ENCODE assay signal across 15 mouse cellular contexts in the genomic region with DNA sequence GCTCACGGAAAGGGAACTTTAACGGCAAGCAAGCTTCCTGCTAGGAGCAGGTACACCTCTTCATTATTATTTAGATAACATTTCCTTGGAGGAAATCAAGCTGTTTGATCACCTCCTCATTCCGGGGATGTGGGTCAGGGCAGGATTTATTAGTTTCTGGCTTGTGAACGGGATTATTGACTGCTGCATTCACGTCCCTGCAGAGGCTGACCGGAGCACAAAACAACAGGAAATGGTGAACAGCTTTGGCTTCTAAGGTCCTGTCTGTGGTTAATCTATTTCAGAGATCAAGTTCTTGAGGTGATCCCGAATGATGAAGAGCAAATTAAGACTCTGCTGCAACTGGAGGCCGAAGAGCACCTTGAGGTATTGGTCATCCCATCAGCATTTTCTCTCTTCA. TPM values are rescaled to one million over a fixed set of nuclear protein-coding genes. Genes with fewer than 3 reads are reported as not detected.
DNase-seq lines count a peak whose midpoint lies in the region; ATAC-seq and TF ChIP-seq lines count a peak whose summit lies in the region.
"Had no signal": no experiment of that assay in that cellular context is flagged by ENCODE, and none has a peak within 500 bp of the region (broad histone marks: within the 10 kb centered on the region; RNA-seq: fewer than 3 reads in every experiment).

No protein-coding gene starts in this region.

- no peaks in the 10 kb centered on the region for H3K27me3 ChIP-seq in forebrain, embryonic 12.5 days
- H3K27me3 ChIP-seq in forebrain, embryonic 16.5 days (replicated peaks; ENCODE audit: control insufficient read depth, insufficient read depth, low read length): no peaks in the 10 kb centered on the region
- no peaks in the 10 kb centered on the region for H3K27me3 ChIP-seq in kidney, postnatal 0 days (ENCODE audit: insufficient read depth, low read length)
- H3K27me3 ChIP-seq in embryonic facial prominence, embryonic 12.5 days: no peaks in the 10 kb centered on the region
- H3K27me3 ChIP-seq in limb, embryonic 14.5 days (ENCODE audit: control insufficient read depth, insufficient read depth, low read length): no peaks in the 10 kb centered on the region
- H3K27me3 ChIP-seq: hindbrain, embryonic 15.5 days had no signal

- H3K9me3 ChIP-seq in forebrain, embryonic 12.5 days: no peaks in the 10 kb centered on the region
- no peaks in the 10 kb centered on the region for H3K9me3 ChIP-seq in forebrain, embryonic 16.5 days (ENCODE audit: control insufficient read depth, low read length)
- no peaks in the 10 kb centered on the region for H3K9me3 ChIP-seq in kidney, postnatal 0 days (replicated peaks; ENCODE audit: low read length)
- no peaks in the 10 kb centered on the region for H3K9me3 ChIP-seq in embryonic facial prominence, embryonic 12.5 days
- no peaks in the 10 kb centered on the region for H3K9me3 ChIP-seq in limb, embryonic 14.5 days (ENCODE audit: control insufficient read depth, low read length)
- H3K9me3 ChIP-seq: hindbrain, embryonic 15.5 days had no signal

- 0 out of 2 replicates have a peak overlapping the region, but pooled peaks have one; percentile 19 for H3K4me2 ChIP-seq in forebrain, embryonic 12.5 days
- H3K4me2 ChIP-seq in forebrain, embryonic 16.5 days (ENCODE audit: low read length): no peak overlapping the region
- H3K4me2 ChIP-seq in kidney, postnatal 0 days (ENCODE audit: low read length): peak overlapping the region; percentile 31; the same call in 1 of the 2 replicates
- H3K4me2 ChIP-seq in embryonic facial prominence, embryonic 12.5 days (replicated peaks): no peak overlapping the region
- H3K4me2 ChIP-seq in limb, embryonic 14.5 days (replicated peaks; ENCODE audit: low read depth, low read length, severe bottlenecking): peak overlapping the region; percentile 16
- H3K4me2 ChIP-seq: hindbrain, embryonic 15.5 days had no signal

- 27% methylated on average over 8 of the region's 8 CpGs for WGBS in forebrain, embryonic 12.5 days
- WGBS in forebrain, embryonic 16.5 days: 36% methylated on average over 8 of the region's 8 CpGs
- WGBS in kidney, postnatal 0 days: 16% methylated on average over 8 of the region's 8 CpGs
- 19% methylated on average over 8 of the region's 8 CpGs for WGBS in embryonic facial prominence, embryonic 12.5 days
- WGBS in limb, embryonic 14.5 days: 8% methylated on average over 8 of the region's 8 CpGs

- H3K4me3 ChIP-seq in forebrain, embryonic 12.5 days (replicated peaks): no peak overlapping the region
- no peak overlapping the region for H3K4me3 ChIP-seq in forebrain, embryonic 16.5 days (replicated peaks; ENCODE audit: low read length)
- H3K4me3 ChIP-seq in kidney, postnatal 0 days (replicated peaks; ENCODE audit: low read depth, low read length): no peak overlapping the region
- H3K4me3 ChIP-seq in embryonic facial prominence, embryonic 12.5 days: no peak overlapping the region
- no peak overlapping the region for H3K4me3 ChIP-seq in limb, embryonic 14.5 days (replicated peaks; ENCODE audit: low read length)
- H3K4me3 ChIP-seq: hindbrain, embryonic 15.5 days had no signal

- no peak for DNase-seq in kidney, postnatal 0 days (ENCODE audit: low spot score)
- DNase-seq in kidney, postnatal 14 days: no peak
- DNase-seq in limb, embryonic 14.5 days (ENCODE audit: low spot score): no peak
- no peak for DNase-seq in cerebellum, adult 8-10 months
- DNase-seq in cerebellum, postnatal 4 days (ENCODE audit: low spot score in 2 of 2): no peak
- DNase-seq: adrenal gland, adult 2 months; cerebellum, postnatal 10 days; gastrocnemius, postnatal 14 days; spleen, adult 18-20 months had no signal

- H3K36me3 ChIP-seq in forebrain, embryonic 12.5 days (replicated peaks): no peaks in the 10 kb centered on the region
- H3K36me3 ChIP-seq in forebrain, embryonic 16.5 days (ENCODE audit: control insufficient read depth, insufficient read depth): no peaks in the 10 kb centered on the region
- H3K36me3 ChIP-seq in kidney, postnatal 0 days (ENCODE audit: insufficient read depth, low read length): no peaks in the 10 kb centered on the region
- no peaks in the 10 kb centered on the region for H3K36me3 ChIP-seq in embryonic facial prominence, embryonic 12.5 days
- no peaks in the 10 kb centered on the region for H3K36me3 ChIP-seq in limb, embryonic 14.5 days (ENCODE audit: control insufficient read depth, insufficient read depth, low read length)
- H3K36me3 ChIP-seq: hindbrain, embryonic 15.5 days had no signal

- no peak for TF ChIP-seq CTCF in kidney, postnatal 0 days (IDR thresholded peaks at IDR 0.05; ENCODE audit: low read depth)

- H3K4me1 ChIP-seq in forebrain, embryonic 12.5 days: peaks cover 50% of the 10 kb centered on the region
- H3K4me1 ChIP-seq in forebrain, embryonic 16.5 days (replicated peaks; ENCODE audit: control insufficient read depth, insufficient read depth, low read length): peaks cover 25% of the 10 kb centered on the region
- peaks cover 15% of the 10 kb centered on the region for H3K4me1 ChIP-seq in kidney, postnatal 0 days (replicated peaks; ENCODE audit: insufficient read depth, low read length)
- peaks cover 65% of the 10 kb centered on the region for H3K4me1 ChIP-seq in embryonic facial prominence, embryonic 12.5 days
- peaks cover 59% of the 10 kb centered on the region for H3K4me1 ChIP-seq in limb, embryonic 14.5 days (ENCODE audit: control insufficient read depth, insufficient read depth, low read length)

- no peak for TF ChIP-seq POLR2A in limb, embryonic 14.5 days (IDR thresholded peaks at IDR 0.05; ENCODE audit: borderline replicate concordance, extremely low read depth, insufficient read depth, insufficient read length)

- no peak overlapping the region for H3K9ac ChIP-seq in forebrain, embryonic 12.5 days
- no peak overlapping the region for H3K9ac ChIP-seq in forebrain, embryonic 16.5 days (replicated peaks; ENCODE audit: low read depth, low read length)
- H3K9ac ChIP-seq in kidney, postnatal 0 days (ENCODE audit: low read depth, low read length): no peak overlapping the region
- no peak overlapping the region for H3K9ac ChIP-seq in embryonic facial prominence, embryonic 12.5 days
- H3K9ac ChIP-seq in limb, embryonic 14.5 days (ENCODE audit: low read depth, low read length, severe bottlenecking): no peak overlapping the region
- H3K9ac ChIP-seq: hindbrain, embryonic 15.5 days had no signal

- H3K27ac ChIP-seq in forebrain, embryonic 12.5 days: 0 out of 2 replicates have a peak overlapping the region, but pooled peaks have one; percentile 8
- no peak overlapping the region for H3K27ac ChIP-seq in forebrain, embryonic 16.5 days (ENCODE audit: low read length)
- H3K27ac ChIP-seq in kidney, postnatal 0 days: no peak overlapping the region; the same call in 1 of the 2 replicates
- H3K27ac ChIP-seq in embryonic facial prominence, embryonic 12.5 days: peak overlapping the region; percentile 67; the same call in 1 of the 2 replicates
- peak overlapping the region; percentile 73 for H3K27ac ChIP-seq in limb, embryonic 14.5 days (replicated peaks; ENCODE audit: low read depth, low read length)
- H3K27ac ChIP-seq: hindbrain, embryonic 15.5 days had no signal

- ATAC-seq in forebrain, embryonic 12.5 days (ENCODE audit: low FRiP score): no peak
- no peak for ATAC-seq in forebrain, embryonic 16.5 days
- ATAC-seq in kidney, postnatal 0 days (replicated peaks; ENCODE audit: low FRiP score, low read depth): no peak
- ATAC-seq in embryonic facial prominence, embryonic 12.5 days (ENCODE audit: insufficient number of reproducible peaks, insufficient read depth, low FRiP score, low TSS enrichment): no peak
- no peak for ATAC-seq in limb, embryonic 14.5 days (ENCODE audit: low FRiP score, low read depth)

RNA-seq across cellular contexts. Expression of a gene that starts 2.5 kb away (rescaled TPM):
- 4.6 and 7.0 TPM in 2 replicates for polyA plus RNA-seq in forebrain, embryonic 12.5 days (2016; fragmentation: Nextera tagmentation; extraction: Ambion mirVana)
- 2.4 and 5.1 TPM in 2 replicates for polyA plus RNA-seq in forebrain, embryonic 16.5 days (2015; fragmentation: Nextera tagmentation; extraction: Ambion mirVana)
- polyA plus RNA-seq in kidney, postnatal 0 days (2015; fragmentation: Nextera tagmentation; extraction: Ambion mirVana): 11.5 and 12.4 TPM in 2 replicates
- 4.2 and 7.6 TPM in 2 replicates for polyA plus RNA-seq in embryonic facial prominence, embryonic 12.5 days (2016; fragmentation: Nextera tagmentation; extraction: Ambion mirVana)
- polyA plus RNA-seq in limb, embryonic 14.5 days (2012; rRNA removed): 5.2 and 6.6 TPM in 2 replicates
- 5.3 and 6.5 TPM in 2 replicates for polyA plus RNA-seq in limb, embryonic 14.5 days (2014; fragmentation: Nextera tagmentation; extraction: Ambion mirVana)
- polyA plus RNA-seq: adrenal gland, adult 2 months; liver, adult 2 months had no signal

RNA-seq across cellular contexts. Expression of a gene that starts 24.3 kb away (rescaled TPM):
- polyA plus RNA-seq in forebrain, embryonic 12.5 days (2016; fragmentation: Nextera tagmentation; extraction: Ambion mirVana): 4.7 and 5.2 TPM in 2 replicates
- polyA plus RNA-seq in forebrain, embryonic 16.5 days (2015; fragmentation: Nextera tagmentation; extraction: Ambion mirVana): 1.0 and 1.6 TPM in 2 replicates
- polyA plus RNA-seq in kidney, postnatal 0 days (2015; fragmentation: Nextera tagmentation; extraction: Ambion mirVana): 0.05 TPM in 1 of 2 replicates, not detected in the other
- 0.79 and 1.3 TPM in 2 replicates for polyA plus RNA-seq in embryonic facial prominence, embryonic 12.5 days (2016; fragmentation: Nextera tagmentation; extraction: Ambion mirVana)
- 4.4 and 5.4 TPM in 2 replicates for polyA plus RNA-seq in limb, embryonic 14.5 days (2012; rRNA removed)
- polyA plus RNA-seq in limb, embryonic 14.5 days (2014; fragmentation: Nextera tagmentation; extraction: Ambion mirVana): 1.9 and 2.1 TPM in 2 replicates
- polyA plus RNA-seq: liver, adult 2 months; urinary bladder, adult 2 months had no signal

RNA-seq across cellular contexts. Expression of a gene that starts 34.2 kb away (rescaled TPM):
- polyA plus RNA-seq in forebrain, embryonic 12.5 days (2016; fragmentation: Nextera tagmentation; extraction: Ambion mirVana): 0.29 and 0.42 TPM in 2 replicates
- not detected in 2 replicates for polyA plus RNA-seq in forebrain, embryonic 16.5 days (2015; fragmentation: Nextera tagmentation; extraction: Ambion mirVana)
- polyA plus RNA-seq in kidney, postnatal 0 days (2015; fragmentation: Nextera tagmentation; extraction: Ambion mirVana): 0.19 and 0.30 TPM in 2 replicates
- 0.14 and 0.33 TPM in 2 replicates for polyA plus RNA-seq in embryonic facial prominence, embryonic 12.5 days (2016; fragmentation: Nextera tagmentation; extraction: Ambion mirVana)
- 0.10 and 0.12 TPM in 2 replicates for polyA plus RNA-seq in limb, embryonic 14.5 days (2012; rRNA removed)
- polyA plus RNA-seq in limb, embryonic 14.5 days (2014; fragmentation: Nextera tagmentation; extraction: Ambion mirVana): 0.17 TPM in 1 of 2 replicates, not detected in the other
- polyA plus RNA-seq: adrenal gland, adult 2 months; liver, adult 2 months had no signal

RNA-seq across cellular contexts. Expression of a gene that starts 34.3 kb away (rescaled TPM):
- polyA plus RNA-seq in forebrain, embryonic 12.5 days (2016; fragmentation: Nextera tagmentation; extraction: Ambion mirVana): 48.1 and 49.4 TPM in 2 replicates
- polyA plus RNA-seq in forebrain, embryonic 16.5 days (2015; fragmentation: Nextera tagmentation; extraction: Ambion mirVana): 34.4 and 34.8 TPM in 2 replicates
- polyA plus RNA-seq in kidney, postnatal 0 days (2015; fragmentation: Nextera tagmentation; extraction: Ambion mirVana): 25.9 and 27.4 TPM in 2 replicates
- 37.8 and 38.6 TPM in 2 replicates for polyA plus RNA-seq in embryonic facial prominence, embryonic 12.5 days (2016; fragmentation: Nextera tagmentation; extraction: Ambion mirVana)
- polyA plus RNA-seq in limb, embryonic 14.5 days (2012; rRNA removed): 47.5 and 63.2 TPM in 2 replicates
- polyA plus RNA-seq in limb, embryonic 14.5 days (2014; fragmentation: Nextera tagmentation; extraction: Ambion mirVana): 28.3 and 34.7 TPM in 2 replicates

Comparison
In these comparisons a context has a peak if more than half of its experiments do, and no peak if none do; other contexts are left out.
1. H3K27ac ChIP-seq: peak in forebrain, embryonic 12.5 days (single experiment), embryonic facial prominence, embryonic 12.5 days (single experiment) and limb, embryonic 14.5 days (single experiment); none in forebrain, embryonic 16.5 days (single experiment) and kidney, postnatal 0 days (single experiment).
2. H3K4me2 ChIP-seq: peak in forebrain, embryonic 12.5 days (single experiment), kidney, postnatal 0 days (single experiment) and limb, embryonic 14.5 days (single experiment); none in forebrain, embryonic 16.5 days (single experiment) and embryonic facial prominence, embryonic 12.5 days (single experiment).